Mouse (Mus musculus) C2C12 (cell line): ENCODE data around the gene Kcna7. TPM values are rescaled to one million over a fixed set of nuclear protein-coding genes. Genes with fewer than 3 reads are reported as not detected.

Source experiments
- H3K27me3 ChIP-seq: one replicate; pipeline ENCODE4 v1.6.1; 2011; ENCODE audit not compliant: control insufficient read depth, insufficient read depth, insufficient read length
- H3K36me3 ChIP-seq: one replicate; pipeline ENCODE4 v1.6.1; 2011; ENCODE audit not compliant: control insufficient read depth, insufficient read depth
- H3K4me3 ChIP-seq: one replicate; pipeline ENCODE4 v1.5.1; 2011; ENCODE audit warnings: mild to moderate bottlenecking, control low read depth; ENCODE audit not compliant: poor library complexity, insufficient read depth, severe bottlenecking
- H3K79me2 ChIP-seq: one replicate; pipeline ENCODE4 v1.6.1; 2011; ENCODE audit not compliant: control insufficient read depth, insufficient read depth
- H3K79me3 ChIP-seq: one replicate; pipeline ENCODE4 v1.6.1; 2011; ENCODE audit warnings: low read depth, control low read depth
- H3ac ChIP-seq: one replicate; pipeline ENCODE3; 2011; ENCODE audit warnings: low read depth; ENCODE audit not compliant: control insufficient read depth, insufficient read length
- CEBPB ChIP-seq: IDR thresholded peaks from one replicate; pipeline ENCODE4 v1.6.1; 2011; ENCODE audit warnings: low read depth, mild to moderate bottlenecking, control low read depth, moderate library complexity
- CTCF ChIP-seq: IDR thresholded peaks from one replicate; pipeline ENCODE4 v1.5.1; 2011; ENCODE audit not compliant: control insufficient read depth, insufficient read depth, insufficient read length
- FOSL1 ChIP-seq: IDR thresholded peaks from one replicate; pipeline ENCODE4 v1.8.0; 2011; ENCODE audit warnings: mild to moderate bottlenecking, low read length; ENCODE audit not compliant: poor library complexity, insufficient read depth, severe bottlenecking
- MAX ChIP-seq: IDR thresholded peaks from one replicate; pipeline ENCODE4 v1.6.1; 2011; ENCODE audit warnings: mild to moderate bottlenecking, control low read depth
- MYOD1 ChIP-seq: IDR thresholded peaks from one replicate; pipeline ENCODE4 v1.6.1; 2011; ENCODE audit warnings: low read depth; ENCODE audit not compliant: control insufficient read depth, insufficient read length
- MYOG ChIP-seq: IDR thresholded peaks from one replicate; pipeline ENCODE4 v1.6.1; 2011; ENCODE audit not compliant: control insufficient read depth, insufficient read length; ENCODE audit errors: extremely low read depth
- USF1 ChIP-seq: IDR thresholded peaks from one replicate; pipeline ENCODE4 v1.6.1; 2011; ENCODE audit warnings: low read depth, mild to moderate bottlenecking, control low read depth, moderate library complexity
- polyA plus RNA-seq: library from polyadenylated mRNA; unstranded; fragments of >200 nt; fragmentation: generic; extraction: Trizol; gene quantifications from one replicate; pipeline ENCODE4 v1.2.1, GENCODE M21; 2012; ENCODE audit warnings: missing spikeins

The Kcna7 gene
- polyA plus RNA-seq, 1 experiment = 0.01 TPM

- Histone ChIP-seq H3K4me3 (no peak overlapping the region), H3K79me3 (no peaks in the 10 kb centered on the region), H3ac (no peak overlapping the region), H3K27me3 (no peaks in the 10 kb centered on the region), H3K79me2 (no peaks in the 10 kb centered on the region), H3K36me3 (no peaks in the 10 kb centered on the region)
- no peak for TF ChIP-seq MYOG
- no peak for TF ChIP-seq CTCF
- no peak for TF ChIP-seq FOSL1
- no peak for TF ChIP-seq USF1
- TF ChIP-seq MAX = no peak
- no peak for TF ChIP-seq CEBPB
- no peak for TF ChIP-seq MYOD1
Measured at GRCm38 (mm10) chr7:45362801-45363200, 42.7 kb upstream of the Kcna7 start.

GRCm38 (mm10) chr7:45363983-45364382 lies 41.5 kb upstream of the Kcna7 start:
- Histone ChIP-seq H3K36me3 (no peaks in the 10 kb centered on the region), H3K4me3 (no peak overlapping the region), H3K79me2 (no peaks in the 10 kb centered on the region), H3K79me3 (no peaks in the 10 kb centered on the region), H3K27me3 (no peaks in the 10 kb centered on the region), H3ac (no peak overlapping the region)
- TF ChIP-seq MYOD1 (no peak), FOSL1 (no peak), USF1 (no peak), MAX (no peak), CTCF (no peak), MYOG (no peak), CEBPB (no peak)

GRCm38 (mm10) chr7:45365742-45366651 lies 39.5 kb upstream of the Kcna7 start:
- no peak for TF ChIP-seq MYOG
- Histone ChIP-seq H3K79me3 (no peaks in the 10 kb centered on the region), H3K79me2 (no peaks in the 10 kb centered on the region), H3K36me3 (no peaks in the 10 kb centered on the region), H3ac (peak overlapping the region; percentile 42), H3K27me3 (no peaks in the 10 kb centered on the region), H3K4me3 (peak overlapping the region; percentile 31)

GRCm38 (mm10) chr7:45366652-45367019 lies 38.8 kb upstream of the Kcna7 start, which contains the start of gene Ppfia3:
Ppfia3 (minus strand) TSS chr7:45367019.
- no peaks in the 10 kb centered on the region for H3K79me2 ChIP-seq
- no peaks in the 10 kb centered on the region for H3K27me3 ChIP-seq
- peak within 1 kb of the TSS; percentile 36 for H3K4me3 ChIP-seq
- H3ac ChIP-seq = peak within 1 kb of the TSS; percentile 55
- no peaks in the 10 kb centered on the region for H3K36me3 ChIP-seq
- no peaks in the 10 kb centered on the region for H3K79me3 ChIP-seq
- no peak for TF ChIP-seq MAX
- TF ChIP-seq FOSL1 = no peak
- no peak for TF ChIP-seq MYOG
- no peak for TF ChIP-seq MYOD1
- no peak for TF ChIP-seq USF1
- TF ChIP-seq CTCF = no peak
- no peak for TF ChIP-seq CEBPB

DNA sequence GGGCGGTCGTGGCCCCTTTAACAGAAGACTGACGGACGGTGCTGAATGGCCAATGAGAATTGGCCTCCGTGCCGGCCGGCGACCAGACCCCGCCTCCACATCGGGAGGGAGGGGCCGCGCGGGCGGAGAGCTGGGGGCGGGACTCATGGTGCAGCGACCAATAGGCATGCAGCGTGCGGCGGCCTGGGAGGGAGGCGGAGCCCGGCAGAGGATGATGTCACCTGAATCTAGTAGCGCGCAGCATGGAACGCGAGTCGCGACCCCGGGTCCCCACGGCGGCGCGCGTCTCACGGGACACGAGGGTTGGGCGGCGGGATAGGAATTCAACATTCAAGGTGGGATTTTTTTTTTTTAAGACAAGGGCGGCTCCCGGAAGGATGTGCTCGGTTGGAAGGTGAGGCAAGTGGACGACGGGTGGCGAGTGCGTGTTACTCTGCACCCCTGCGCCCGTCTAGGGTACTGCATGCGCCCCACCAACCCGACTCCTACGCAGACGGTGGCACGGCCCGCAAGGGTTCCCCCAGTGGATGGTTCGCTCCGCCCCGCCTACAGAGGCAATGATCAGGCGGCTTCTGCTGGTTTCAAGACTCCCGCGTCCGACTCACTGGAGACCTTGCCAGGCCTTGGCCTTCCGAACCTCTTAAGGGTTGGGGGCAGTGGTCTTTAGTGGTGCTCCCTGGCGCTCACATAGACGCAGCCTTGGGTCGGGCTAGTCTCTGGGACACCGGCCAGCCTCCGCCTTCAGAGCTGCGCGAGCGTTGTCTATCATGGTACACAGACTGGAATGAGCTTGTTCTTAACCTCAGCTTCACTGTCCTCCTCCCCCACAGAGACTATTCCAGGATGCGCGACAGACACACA lies 38.2 kb upstream of the Kcna7 start:
- H3ac ChIP-seq = peak overlapping the region; percentile 55
- peaks cover 4% of the 10 kb centered on the region for H3K36me3 ChIP-seq
- peak overlapping the region; percentile 36 for H3K4me3 ChIP-seq
- TF ChIP-seq MAX = peak; percentile 28
- no peak for TF ChIP-seq MYOD1
- TF ChIP-seq CTCF = peak; percentile 85
- no peak for TF ChIP-seq USF1
- H3K79me2 ChIP-seq = no peaks in the 10 kb centered on the region
- H3K79me3 ChIP-seq = no peaks in the 10 kb centered on the region
- H3K27me3 ChIP-seq = no peaks in the 10 kb centered on the region
